Mouse (Mus musculus): ENCODE results near the gene Arl5a.

The Arl5a gene

DNA sequence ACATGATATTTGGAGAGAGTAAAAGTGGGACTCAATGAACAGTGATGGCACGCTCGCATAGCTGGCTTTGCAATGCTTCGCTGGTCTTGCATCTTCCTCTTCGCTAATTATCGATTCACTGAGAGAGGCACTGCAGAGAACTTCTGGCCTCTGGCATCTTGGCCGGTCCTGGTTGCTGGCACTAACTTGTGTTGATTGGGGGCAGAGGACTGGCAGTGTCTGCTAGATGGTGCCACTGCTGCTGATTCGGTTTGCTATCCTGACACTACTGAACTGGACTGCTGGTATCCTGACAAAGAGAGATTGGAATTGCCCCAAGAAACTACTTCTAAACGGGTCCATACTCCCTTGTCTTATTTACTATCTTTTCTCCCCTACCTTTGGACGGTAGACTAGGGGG is 63.6 kb downstream of the Arl5a start:
- DNase-seq (ENCODE audit: low spot score in 2 of 2) = no peak

GRCm38 (mm10) chr2:52359722-52360121 is 65.0 kb downstream of the Arl5a start:
- DNase-seq (ENCODE audit: low spot score in 2 of 2) = no peak

GRCm38 (mm10) chr2:52358156-52358555 is 66.5 kb downstream of the Arl5a start:
- no peak for DNase-seq (ENCODE audit: low spot score in 2 of 2)

- no peak for DNase-seq (ENCODE audit: low spot score in 2 of 2)
Measured at GRCm38 (mm10) chr2:52351029-52351428, 73.7 kb downstream of the Arl5a start.

All from spleen, postnatal 10 days (tissue).